Mouse (Mus musculus) retina, postnatal 1 day (tissue): ENCODE measurements around the gene Ets2.
"Not testable (repeated sequence)": the region's sequence is repeated elsewhere in the genome, so short reads cannot be mapped to it uniquely, and the experiment has no call there.

Experiments
- DNase-seq: peaks from one replicate; pipeline ENCODE4 v3.0.0-alpha.2; 2012

Gene Ets2

GRCm38 (mm10) chr16:95700224-95700623 is 1.7 kb upstream of the Ets2 start:
- DNase-seq, result no peak

GRCm38 (mm10) chr16:95702562-95703545 is 979 bp downstream of the Ets2 start:
- DNase-seq, result peak; percentile 23

GRCm38 (mm10) chr16:95703958-95704357 is 2.1 kb downstream of the Ets2 start:
- peak; percentile 76 for DNase-seq

- DNase-seq, result peak; percentile 4
Observed at GRCm38 (mm10) chr16:95704662-95705330, 2.9 kb downstream of the Ets2 start.

- DNase-seq, result no peak
Observed at GRCm38 (mm10) chr16:95705771-95706170, 3.9 kb downstream of the Ets2 start.

GRCm38 (mm10) chr16:95708211-95709004 is 6.5 kb downstream of the Ets2 start:
- DNase-seq, result no peak

GRCm38 (mm10) chr16:95709175-95709574 is 7.3 kb downstream of the Ets2 start:
- DNase-seq, result no peak

GRCm38 (mm10) chr16:95710129-95710528 is 8.3 kb downstream of the Ets2 start:
- no peak for DNase-seq

- DNase-seq, result no peak
Observed at GRCm38 (mm10) chr16:95712121-95712520, 10.2 kb downstream of the Ets2 start.

GRCm38 (mm10) chr16:95713077-95713476 is 11.2 kb downstream of the Ets2 start:
- DNase-seq, result not testable (repeated sequence)

GRCm38 (mm10) chr16:95715026-95715425 is 13.2 kb downstream of the Ets2 start:
- no peak for DNase-seq

- no peak for DNase-seq
Observed at GRCm38 (mm10) chr16:95716061-95716706, 14.3 kb downstream of the Ets2 start.

- DNase-seq, result no peak
Observed at GRCm38 (mm10) chr16:95717631-95718030, 15.8 kb downstream of the Ets2 start.

GRCm38 (mm10) chr16:95718119-95718518 is 16.2 kb downstream of the Ets2 start:
- no peak for DNase-seq

GRCm38 (mm10) chr16:95720532-95720931 is 18.7 kb downstream of the Ets2 start:
- no peak for DNase-seq

GRCm38 (mm10) chr16:95724251-95724650 is 22.4 kb downstream of the Ets2 start:
- no peak for DNase-seq

- no peak for DNase-seq
Observed at GRCm38 (mm10) chr16:95724776-95725175, 22.9 kb downstream of the Ets2 start.

- DNase-seq, result no peak
Observed at GRCm38 (mm10) chr16:95726802-95727201, 24.9 kb downstream of the Ets2 start.

- peak; percentile 45 for DNase-seq
Observed at GRCm38 (mm10) chr16:95728453-95729435, 26.9 kb downstream of the Ets2 start.

- no peak for DNase-seq
Observed at GRCm38 (mm10) chr16:95729775-95730174, 27.9 kb downstream of the Ets2 start.

GRCm38 (mm10) chr16:95734785-95735184 is 32.9 kb downstream of the Ets2 start:
- DNase-seq, result no peak
